Mouse (Mus musculus) gastrocnemius, postnatal 25 days (tissue): ENCODE results near the gene Crlf1. TPM values are rescaled to one million over a fixed set of nuclear protein-coding genes. Genes with fewer than 3 reads are reported as not detected.

Experiments
- DNase-seq: peaks from one replicate; pipeline ENCODE4 v3.0.0; 2022
- long read RNA-seq, 2 experiments: library from polyadenylated mRNA; stranded (forward); transcript quantifications; one replicate each; pipeline ENCODE4 v2.0.0; 2021
- total RNA-seq, 2 experiments: library from RNA; stranded (reverse); gene quantifications; 1 replicate in 1 of 2; 2 replicates in 1 of 2; pipeline ENCODE4 v1.2.3; 2021

Crlf1 gene
- total RNA-seq = 1 to 10 TPM; 1.7 to 3.8 TPM
- long read RNA-seq, experiment 1, partial matches to known transcripts = 1 of 3 reads
- long read RNA-seq, experiment 1, other reads (novel, unspliced or antisense) = 0 of 3 reads
- long read RNA-seq, experiment 2 = 0 reads

DNA sequence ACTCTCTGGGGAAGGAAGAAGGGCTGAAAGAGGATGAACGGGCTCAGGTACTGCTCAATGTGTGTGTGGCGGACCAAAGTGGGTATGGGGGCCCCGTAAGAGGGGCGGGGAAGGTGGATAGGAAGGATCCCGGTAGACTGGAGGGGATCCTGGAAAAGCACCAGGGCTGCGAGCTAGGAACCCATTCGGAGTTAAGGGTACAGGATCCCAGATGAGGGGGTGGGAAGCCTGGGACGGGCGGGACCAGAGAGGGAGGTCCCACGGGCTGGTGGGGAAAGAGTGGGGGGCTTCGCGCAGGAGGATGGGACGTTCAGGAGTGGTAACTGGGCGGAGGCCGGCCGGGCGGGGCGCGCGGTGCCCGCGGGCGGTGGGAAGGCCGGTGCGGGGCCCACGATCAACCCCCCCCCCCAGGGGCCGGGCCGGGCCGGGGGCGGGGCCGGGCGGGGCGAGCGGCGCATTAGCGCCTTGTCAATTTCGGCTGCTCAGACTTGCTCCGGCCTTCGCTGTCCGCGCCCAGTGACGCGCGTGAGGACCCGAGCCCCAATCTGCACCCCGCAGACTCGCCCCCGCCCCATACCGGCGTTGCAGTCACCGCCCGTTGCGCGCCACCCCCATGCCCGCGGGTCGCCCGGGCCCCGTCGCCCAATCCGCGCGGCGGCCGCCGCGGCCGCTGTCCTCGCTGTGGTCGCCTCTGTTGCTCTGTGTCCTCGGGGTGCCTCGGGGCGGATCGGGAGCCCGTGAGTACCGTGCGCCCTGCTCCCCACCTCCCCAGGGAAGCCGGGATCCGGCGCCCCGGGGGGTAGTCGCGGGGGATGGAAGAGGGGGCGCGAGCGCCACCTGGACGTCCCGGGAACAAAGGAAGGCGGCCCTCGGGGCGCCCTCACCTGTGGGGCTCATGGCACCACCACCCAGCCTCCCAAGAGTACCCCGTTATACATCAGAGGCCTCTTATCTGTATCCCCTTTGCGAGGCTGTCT lies at the start of gene Crlf1:
TSS of gene Crlf1 (plus strand) at position 495 of the 977 bp plus-strand sequence.
- no peak for DNase-seq

DNA sequence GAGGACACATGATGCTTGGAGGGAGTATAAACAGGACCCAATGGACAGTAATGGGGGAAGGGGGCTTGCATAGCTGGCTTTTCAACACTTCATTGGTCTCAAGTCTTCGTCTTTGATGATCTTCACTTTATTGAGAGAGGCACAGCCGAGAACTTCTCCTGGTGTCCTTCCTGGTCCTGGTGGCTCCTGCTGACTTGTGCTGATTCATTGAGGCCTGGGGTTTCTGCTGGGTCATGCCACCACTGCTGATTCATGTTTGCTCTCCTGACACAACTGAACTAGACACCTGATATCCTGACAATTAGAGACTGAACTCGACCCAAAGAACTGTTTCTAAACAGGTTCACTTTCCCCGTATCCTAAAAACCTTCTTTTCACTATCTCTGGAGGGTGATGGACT lies 49.6 kb upstream of the Crlf1 start:
- no peak for DNase-seq

- no peak for DNase-seq
Measured at GRCm38 (mm10) chr8:70445988-70446387, 47.0 kb upstream of the Crlf1 start.

DNA sequence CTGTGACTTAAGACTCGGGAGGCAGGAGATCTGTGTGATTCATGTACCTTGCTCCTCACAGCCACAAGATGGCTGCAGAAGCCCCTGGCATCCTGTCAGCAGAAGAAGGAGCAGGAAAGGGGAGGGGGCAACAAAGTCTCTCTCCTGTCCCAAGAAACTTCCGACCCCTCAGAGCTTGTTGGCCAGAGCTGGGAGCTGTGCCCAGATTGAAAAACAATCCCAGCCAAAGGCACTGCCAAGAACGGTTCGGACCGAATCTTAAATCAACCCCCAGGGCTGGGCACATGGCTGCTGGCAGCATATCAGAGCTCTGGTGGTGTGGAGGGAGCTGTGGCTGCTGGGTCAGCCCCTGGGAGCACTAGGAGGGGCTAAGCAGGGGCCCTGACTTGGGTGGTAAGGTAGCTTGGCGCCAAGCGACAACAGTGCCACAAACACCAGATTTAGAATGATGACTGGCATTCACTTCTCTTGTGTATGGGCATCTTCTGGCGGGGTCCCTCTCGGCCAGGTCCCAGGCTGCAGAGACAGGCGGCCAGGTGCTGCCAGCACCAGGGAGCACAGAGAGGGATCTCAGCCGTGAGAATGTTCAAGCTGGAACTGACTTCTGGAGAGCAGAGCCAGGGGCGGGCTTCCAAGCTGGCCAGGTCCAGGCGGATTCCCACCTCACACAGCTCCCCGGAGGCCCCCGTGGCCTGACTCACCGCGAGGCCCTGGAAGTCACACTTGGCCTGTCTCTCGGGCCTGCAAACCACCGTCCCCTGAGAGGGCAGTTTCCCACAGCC lies 45.1 kb upstream of the Crlf1 start:
- DNase-seq = peak; percentile 71

DNA sequence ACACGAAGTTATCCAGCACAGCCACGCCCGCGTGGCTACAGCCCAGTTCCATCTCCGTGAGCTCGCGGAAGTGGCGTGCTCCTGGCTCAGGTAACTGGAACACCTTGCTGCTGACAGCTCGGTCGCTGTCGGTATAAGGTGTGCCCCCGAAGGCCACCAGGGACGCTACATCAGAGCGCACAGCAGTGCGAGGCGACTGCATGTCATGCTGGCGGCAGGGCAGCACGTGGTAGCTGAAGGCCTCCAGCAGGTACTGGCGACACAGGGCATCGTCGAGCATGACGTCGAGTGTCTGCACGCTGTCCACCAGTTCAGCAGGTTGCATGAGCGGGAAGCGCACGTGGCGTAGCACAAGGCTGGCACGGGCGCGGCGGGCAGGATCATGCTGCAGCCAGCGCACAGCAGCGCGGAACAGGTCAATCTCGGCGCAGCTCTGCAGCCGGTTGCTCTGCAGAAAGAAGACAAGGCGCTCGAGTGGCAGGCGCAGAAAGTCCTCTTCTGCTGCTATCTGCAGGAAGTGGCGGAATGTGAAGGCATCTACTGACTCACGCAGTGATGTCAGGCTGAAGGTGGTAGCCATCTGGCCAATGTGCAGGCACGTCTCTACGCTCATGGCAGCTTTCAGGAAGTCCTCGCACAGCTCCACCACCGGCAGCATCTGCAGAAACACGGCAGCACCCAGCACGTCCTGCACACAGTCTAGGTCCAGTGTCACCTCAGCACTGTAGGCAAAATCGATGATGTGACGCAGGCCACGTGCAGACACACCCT lies 40.6 kb upstream of the Crlf1 start:
- no peak for DNase-seq

GRCm38 (mm10) chr8:70453852-70454251 lies 39.1 kb upstream of the Crlf1 start:
- DNase-seq = peak; percentile 43

GRCm38 (mm10) chr8:70456996-70457395 lies 36.0 kb upstream of the Crlf1 start:
- DNase-seq = no peak

DNA sequence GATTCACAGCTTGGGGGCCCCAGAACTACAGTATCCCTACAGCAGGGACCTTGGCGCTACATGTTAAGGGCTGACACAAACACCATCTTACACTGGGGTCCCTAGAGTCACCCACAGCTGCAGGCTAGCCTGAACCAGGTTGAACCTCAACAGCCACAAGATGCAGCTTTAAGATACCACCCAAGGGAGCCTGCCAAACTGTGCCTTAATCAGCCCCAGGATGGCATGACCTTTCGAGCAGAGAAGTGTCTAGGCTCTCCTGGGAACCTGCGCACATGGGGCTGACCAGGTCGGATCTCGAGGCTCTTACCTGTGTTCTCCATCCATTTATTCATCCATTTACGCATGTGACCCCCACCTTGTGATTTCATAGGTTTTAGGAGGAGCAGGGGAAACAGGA lies 35.1 kb upstream of the Crlf1 start:
- DNase-seq = no peak

- no peak for DNase-seq
Measured at GRCm38 (mm10) chr8:70458462-70458861, 34.5 kb upstream of the Crlf1 start.

DNA sequence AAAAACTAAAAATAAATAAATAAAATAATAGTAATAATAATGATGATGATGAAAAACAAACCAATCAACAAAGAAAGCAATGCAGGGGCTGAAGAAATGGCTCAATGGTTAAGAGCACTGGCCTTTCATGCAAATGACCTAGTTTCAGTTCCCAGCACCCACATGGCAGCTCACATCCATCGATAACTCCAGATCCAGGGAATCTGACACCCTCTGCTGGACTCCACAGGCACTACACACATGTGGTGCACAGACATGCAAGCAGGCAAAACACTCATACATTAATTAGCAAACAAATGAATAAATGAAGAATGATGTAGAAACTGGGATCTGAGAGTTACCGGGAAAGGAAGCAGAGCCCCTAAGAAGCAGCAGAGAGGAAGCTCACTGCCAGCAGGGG lies 33.3 kb upstream of the Crlf1 start:
- no peak for DNase-seq

- DNase-seq = no peak
Measured at GRCm38 (mm10) chr8:70460199-70460598, 32.8 kb upstream of the Crlf1 start.

- DNase-seq = no peak
Measured at GRCm38 (mm10) chr8:70460606-70461005, 32.4 kb upstream of the Crlf1 start.

- peak; percentile 59 for DNase-seq
Measured at GRCm38 (mm10) chr8:70461765-70462515, 31.0 kb upstream of the Crlf1 start.

- DNase-seq = no peak
Measured at GRCm38 (mm10) chr8:70462516-70462813, 30.5 kb upstream of the Crlf1 start.

DNA sequence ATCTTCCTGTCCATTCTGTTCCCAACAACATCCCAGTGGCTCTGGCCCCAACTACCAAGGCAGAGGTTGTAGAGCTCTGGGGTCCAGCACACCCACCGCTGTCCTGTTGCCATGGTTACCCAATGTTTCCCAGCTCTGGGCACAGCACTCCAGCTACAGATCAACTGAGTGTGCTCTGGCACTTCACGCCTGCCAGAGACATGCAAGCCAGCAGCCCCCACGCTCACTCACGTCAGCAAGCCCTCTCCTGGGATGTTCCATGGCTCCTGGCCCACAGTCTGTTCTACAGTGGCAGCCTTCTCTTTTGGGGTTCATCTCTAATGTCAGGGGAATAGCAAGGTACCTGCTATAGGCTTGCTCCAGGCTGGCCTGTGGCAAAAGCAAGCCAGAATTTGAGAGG lies 29.7 kb upstream of the Crlf1 start:
- peak; percentile 55 for DNase-seq

DNA sequence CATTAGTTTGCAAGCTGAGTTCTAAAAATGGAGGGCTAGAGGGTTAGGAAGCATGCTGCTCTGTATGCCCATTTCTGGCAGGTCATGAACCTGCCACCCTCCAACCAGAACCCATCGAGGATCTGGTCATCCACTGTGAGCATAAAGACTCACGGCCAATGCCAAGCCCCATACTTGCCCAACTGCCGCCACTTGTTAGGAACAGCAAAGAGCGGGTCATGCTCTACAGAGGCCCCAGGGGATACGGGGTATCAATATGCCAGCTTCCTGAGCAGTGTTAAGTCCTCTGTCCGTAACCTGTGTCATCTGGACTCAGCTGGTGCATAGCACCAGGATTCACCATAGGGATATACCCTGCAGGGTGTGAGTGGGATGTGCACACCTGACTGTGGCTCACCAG lies 28.8 kb upstream of the Crlf1 start:
- DNase-seq = no peak

GRCm38 (mm10) chr8:70465701-70466100 lies 27.3 kb upstream of the Crlf1 start:
- no peak for DNase-seq

DNA sequence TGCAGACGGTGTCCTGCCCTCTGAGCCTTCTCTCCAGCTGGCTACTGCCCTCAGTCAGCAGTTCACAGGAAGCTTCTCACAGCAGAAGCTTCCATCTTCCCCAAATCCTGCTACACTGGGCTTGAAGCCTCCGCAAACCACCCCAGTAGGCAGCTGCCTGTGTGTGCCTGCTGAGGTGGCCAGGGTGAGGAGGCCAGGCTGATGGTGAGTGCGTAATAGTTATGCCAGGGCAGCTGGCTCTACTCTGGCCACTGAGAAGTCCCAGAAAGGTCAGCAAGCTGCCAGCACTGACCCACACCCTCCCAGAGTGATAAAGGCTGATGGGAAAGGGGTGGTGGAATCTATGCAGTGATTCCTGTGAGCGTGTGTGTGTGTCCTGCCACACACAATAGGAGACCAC lies 26.7 kb upstream of the Crlf1 start:
- peak; percentile 44 for DNase-seq

- DNase-seq = peak; percentile 72
Measured at GRCm38 (mm10) chr8:70466771-70467170, 26.2 kb upstream of the Crlf1 start.

DNA sequence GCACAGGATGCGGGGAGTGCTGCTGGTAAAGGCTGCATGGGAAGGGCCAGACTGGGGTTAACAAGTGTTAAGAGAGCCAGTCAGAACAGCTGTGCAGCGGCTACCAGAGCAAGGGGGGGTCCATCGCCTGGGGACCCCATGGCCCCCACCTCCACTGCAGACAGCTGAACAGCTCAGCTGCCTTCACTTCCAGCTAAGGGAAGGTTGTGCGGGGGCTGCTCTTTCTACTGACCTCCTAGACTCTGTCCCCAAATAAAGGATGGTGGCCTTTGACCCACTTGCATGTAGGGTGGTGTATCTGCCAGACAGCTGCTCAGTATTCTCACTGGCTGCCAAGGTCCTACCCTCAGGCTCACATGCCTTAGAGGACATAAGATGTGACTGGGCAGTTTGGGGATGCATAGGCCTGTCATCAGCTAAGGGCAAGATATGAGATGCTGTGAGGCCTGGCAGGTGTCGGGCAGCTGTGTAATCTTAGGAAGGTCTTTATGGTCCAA lies 25.7 kb upstream of the Crlf1 start:
- DNase-seq = peak; percentile 56

DNA sequence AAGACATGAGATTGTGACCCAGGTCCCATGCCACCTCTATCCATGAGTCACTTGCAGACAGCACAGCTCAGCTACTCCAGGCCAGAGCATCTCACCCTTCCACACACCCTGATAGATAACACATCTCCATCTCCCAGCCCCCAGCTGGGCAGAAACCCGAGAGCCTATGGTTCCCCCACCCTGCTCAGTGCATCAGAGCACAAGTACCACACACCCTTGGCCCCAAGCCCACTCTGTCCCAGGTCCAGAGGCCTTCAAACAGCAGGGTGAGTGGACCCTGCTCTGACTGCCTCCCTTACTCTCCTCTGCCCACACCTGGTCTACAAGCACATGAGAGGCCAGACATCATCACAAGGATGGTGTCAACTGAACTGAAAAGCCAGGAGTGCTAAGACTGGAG lies 25.1 kb upstream of the Crlf1 start:
- DNase-seq = no peak
